Mouse (Mus musculus): ENCODE measurements around the gene Ppfia4. TPM values are rescaled to one million over a fixed set of nuclear protein-coding genes. Genes with fewer than 3 reads are reported as not detected.

Ppfia4 gene
- polyA plus RNA-seq (2014; fragmentation: Nextera tagmentation; extraction: Ambion mirVana): 2.4 and 2.6 TPM in 2 replicates

DNA sequence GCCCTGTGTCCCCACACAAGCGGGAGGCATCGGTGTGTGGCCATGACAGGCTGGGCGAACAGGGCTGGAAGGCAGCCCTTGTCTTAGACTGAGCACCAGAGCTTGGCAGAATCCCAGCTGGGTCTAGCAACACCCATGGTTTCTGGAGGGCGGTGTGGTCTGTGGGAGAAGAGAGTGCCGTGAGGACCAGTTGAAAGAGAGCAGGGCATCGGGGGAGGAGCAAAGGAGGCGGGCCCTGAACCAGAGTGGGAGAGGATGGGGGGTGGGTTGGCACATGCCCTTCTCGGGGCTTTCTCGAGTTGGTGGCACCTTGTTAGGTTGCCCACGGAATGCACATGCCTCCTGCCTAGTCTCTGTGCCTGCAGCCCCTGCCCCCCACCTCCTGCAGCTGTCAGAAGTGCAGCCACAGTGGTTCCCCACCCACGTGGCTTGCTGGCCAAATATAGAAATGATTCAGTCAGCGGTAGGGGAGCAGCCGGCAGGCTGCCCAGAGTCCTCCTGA lies at the start of gene Ppfia4:
Ppfia4 (minus strand) TSS at position 159 of the 502 bp plus-strand sequence.
- ATAC-seq (ENCODE audit: insufficient read depth) (peak; percentile 81), DNase-seq (peak; percentile 73)
- H3K4me1 ChIP-seq (ENCODE audit: insufficient read depth): no peaks in the 10 kb centered on the region
- no peaks in the 10 kb centered on the region for H3K27me3 ChIP-seq (ENCODE audit: insufficient read depth, low read length)
- no peaks in the 10 kb centered on the region for H3K9me3 ChIP-seq (ENCODE audit: low read depth, low read length)
- no peak for TF ChIP-seq CTCF (IDR thresholded peaks at IDR 0.05; ENCODE audit: low read depth)
- peak within 1 kb of the TSS; percentile 32; the same call in 1 of the 2 replicates for H3K4me2 ChIP-seq
- no peak within 1 kb of the TSS; the same call in 1 of the 2 replicates for H3K27ac ChIP-seq (ENCODE audit: low read depth)
- H3K36me3 ChIP-seq (ENCODE audit: insufficient read depth): no peaks in the 10 kb centered on the region
- 39% methylated on average over 13 of the region's 13 CpGs for WGBS
- no peak within 1 kb of the TSS for H3K4me3 ChIP-seq (ENCODE audit: low read depth, low read length)
- H3K9ac ChIP-seq: no peak within 1 kb of the TSS

DNA sequence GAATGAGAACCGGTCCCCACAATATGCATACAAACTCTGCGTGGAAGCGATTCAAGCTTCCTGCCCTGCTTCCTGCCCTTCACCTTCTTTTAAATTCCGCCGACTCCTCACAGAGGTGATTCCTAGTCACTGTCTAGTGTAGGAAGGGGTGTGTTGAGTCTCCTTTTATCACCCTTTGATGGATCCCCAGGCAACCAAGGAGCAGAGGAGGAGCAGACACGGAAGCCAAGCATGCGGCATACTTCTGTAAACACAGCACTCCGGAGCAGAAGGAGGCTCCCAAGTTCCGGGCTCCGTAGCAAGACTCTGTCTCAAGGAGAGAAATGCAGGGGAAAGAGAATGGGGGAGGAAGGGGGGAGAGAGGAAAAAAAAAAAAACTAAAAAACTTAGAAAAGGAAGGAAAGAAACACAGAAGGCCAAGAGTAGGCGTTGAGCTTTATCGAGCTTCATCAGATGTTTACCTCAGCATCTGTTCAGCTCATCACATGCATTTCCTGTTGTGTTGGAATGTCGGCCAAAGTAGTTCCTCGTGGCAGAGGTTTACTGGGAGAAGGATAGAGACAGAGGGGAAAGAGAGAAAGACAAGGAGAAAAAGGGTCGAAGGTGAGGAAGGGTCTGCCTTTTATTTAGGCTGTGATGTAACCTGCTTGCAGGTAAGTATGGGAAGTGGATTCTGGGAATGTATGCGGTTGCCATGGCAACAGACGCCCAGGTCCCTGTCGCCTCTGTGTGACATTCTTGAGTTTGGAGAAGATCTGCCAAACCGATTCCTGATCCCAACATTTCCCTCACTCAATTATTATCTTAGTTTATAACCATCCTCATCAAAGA lies 49.3 kb upstream of the Ppfia4 start:
- 0 out of 2 replicates have a peak, but pooled peaks cover 3% of the 10 kb centered on the region for H3K4me1 ChIP-seq (ENCODE audit: insufficient read depth)
- TF ChIP-seq CTCF (IDR thresholded peaks at IDR 0.05; ENCODE audit: low read depth): no peak
- no peaks in the 10 kb centered on the region for H3K27me3 ChIP-seq (ENCODE audit: insufficient read depth, low read length)
- no peaks in the 10 kb centered on the region for H3K9me3 ChIP-seq (ENCODE audit: low read depth, low read length)
- peak overlapping the region; percentile 26 for H3K4me3 ChIP-seq (ENCODE audit: low read depth, low read length)
- no peak overlapping the region for H3K27ac ChIP-seq (ENCODE audit: low read depth)
- WGBS: 3% methylated on average over 19 of the region's 19 CpGs
- peak; percentile 62 for DNase-seq
- no peak; the same call in 1 of the 2 replicates for ATAC-seq (ENCODE audit: insufficient read depth)
- H3K4me2 ChIP-seq: peak overlapping the region; percentile 59
- peak overlapping the region; percentile 27 for H3K9ac ChIP-seq
- no peaks in the 10 kb centered on the region for H3K36me3 ChIP-seq (ENCODE audit: insufficient read depth)

DNA sequence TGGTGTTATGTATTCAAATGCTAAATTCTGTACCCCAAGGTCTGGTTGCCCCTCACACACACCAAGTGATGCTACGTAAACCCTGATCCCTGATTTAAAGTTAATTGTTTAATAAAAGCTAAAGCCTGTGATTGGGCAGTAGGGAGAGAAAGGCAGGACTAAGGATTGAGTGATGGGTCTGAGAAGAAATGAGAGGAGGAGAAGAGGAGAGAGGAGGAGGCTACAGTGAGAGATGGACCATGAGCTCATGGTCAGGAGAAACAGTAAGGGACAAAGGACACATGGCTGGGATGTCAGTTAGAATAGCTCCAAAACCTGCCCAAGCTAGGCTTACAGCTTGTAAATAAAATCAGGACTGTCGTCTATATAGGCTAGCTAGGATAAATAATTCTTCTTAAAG lies 48.3 kb upstream of the Ppfia4 start:
- Histone ChIP-seq H3K9me3 (ENCODE audit: low read depth, low read length) (no peaks in the 10 kb centered on the region), H3K36me3 (ENCODE audit: insufficient read depth) (no peaks in the 10 kb centered on the region), H3K9ac (no peak overlapping the region), H3K27me3 (ENCODE audit: insufficient read depth, low read length) (no peaks in the 10 kb centered on the region), H3K4me1 (ENCODE audit: insufficient read depth) (0 out of 2 replicates have a peak, but pooled peaks cover 3% of the 10 kb centered on the region), H3K4me2 (peak overlapping the region; percentile 59; the same call in 1 of the 2 replicates), H3K27ac (ENCODE audit: low read depth) (no peak overlapping the region), H3K4me3 (ENCODE audit: low read depth, low read length) (no peak overlapping the region)
- peak; percentile 2 for DNase-seq
- no peak for TF ChIP-seq CTCF (IDR thresholded peaks at IDR 0.05; ENCODE audit: low read depth)
- no peak for ATAC-seq (ENCODE audit: insufficient read depth)
- 62% methylated on average over 2 of the region's 2 CpGs for WGBS

DNA sequence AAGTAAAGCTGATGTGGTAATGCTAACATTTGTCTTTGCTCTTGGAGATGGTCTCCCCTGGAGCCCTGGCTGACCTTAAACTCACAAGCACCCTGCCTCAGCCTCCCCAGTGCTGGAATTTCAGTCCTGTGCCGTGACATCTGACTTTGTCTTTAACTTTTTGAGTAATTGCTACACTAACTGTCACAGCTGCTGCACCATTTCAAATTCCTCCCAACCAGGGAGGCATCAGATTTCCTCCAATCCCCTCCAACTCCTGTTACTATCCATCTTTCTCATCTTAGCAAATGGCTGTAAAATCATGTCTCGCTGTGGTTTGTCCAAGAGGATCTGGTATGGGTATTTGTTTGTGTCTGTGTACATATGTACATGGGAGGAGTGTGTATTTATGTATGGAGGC lies 41.4 kb upstream of the Ppfia4 start:
- DNase-seq (no peak), ATAC-seq (ENCODE audit: insufficient read depth) (no peak)
- WGBS: 71% methylated on average over 2 of the region's 2 CpGs
- Histone ChIP-seq H3K4me3 (ENCODE audit: low read depth, low read length) (no peak overlapping the region), H3K27ac (ENCODE audit: low read depth) (no peak overlapping the region), H3K4me2 (no peak overlapping the region), H3K9me3 (ENCODE audit: low read depth, low read length) (no peaks in the 10 kb centered on the region), H3K4me1 (ENCODE audit: insufficient read depth) (no peaks in the 10 kb centered on the region), H3K27me3 (ENCODE audit: insufficient read depth, low read length) (no peaks in the 10 kb centered on the region), H3K36me3 (ENCODE audit: insufficient read depth) (no peaks in the 10 kb centered on the region), H3K9ac (no peak overlapping the region)
- TF ChIP-seq CTCF (IDR thresholded peaks at IDR 0.05; ENCODE audit: low read depth): no peak

DNA sequence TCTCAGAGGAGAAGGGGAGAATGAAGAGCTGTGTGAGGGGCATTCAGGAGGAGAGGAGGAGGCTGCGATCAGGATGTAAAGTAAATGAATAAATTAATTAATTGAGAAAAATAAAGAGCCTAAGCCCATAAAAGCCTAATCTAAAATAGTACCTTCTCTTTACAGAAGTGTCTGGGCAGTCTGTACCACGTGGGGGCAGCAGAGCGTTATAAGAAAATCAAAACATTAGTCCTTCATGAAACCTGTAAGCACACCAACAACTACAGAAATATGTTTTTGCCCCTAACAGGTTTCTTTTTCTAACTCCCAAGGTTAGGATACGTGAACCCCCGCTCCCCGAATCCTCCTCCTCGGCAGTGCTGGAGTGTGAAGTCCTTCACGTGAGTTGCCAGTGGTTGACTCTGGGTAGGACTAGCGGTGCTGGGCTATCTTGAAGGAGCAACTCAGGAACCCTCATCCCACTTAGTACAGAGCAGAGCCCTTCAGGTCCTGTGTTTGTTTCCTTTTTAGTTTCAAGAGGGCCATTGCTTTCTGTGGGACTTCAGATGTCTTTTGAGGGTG lies 36.1 kb upstream of the Ppfia4 start:
- H3K4me2 ChIP-seq: no peak overlapping the region
- ATAC-seq (ENCODE audit: insufficient read depth): no peak
- peak; percentile 65 for TF ChIP-seq CTCF (IDR thresholded peaks at IDR 0.05; ENCODE audit: low read depth)
- no peaks in the 10 kb centered on the region for H3K4me1 ChIP-seq (ENCODE audit: insufficient read depth)
- 49% methylated on average over 9 of the region's 9 CpGs for WGBS
- no peak overlapping the region for H3K27ac ChIP-seq (ENCODE audit: low read depth)
- peak; percentile 88 for DNase-seq
- H3K9me3 ChIP-seq (ENCODE audit: low read depth, low read length): no peaks in the 10 kb centered on the region
- no peaks in the 10 kb centered on the region for H3K27me3 ChIP-seq (ENCODE audit: insufficient read depth, low read length)
- H3K36me3 ChIP-seq (ENCODE audit: insufficient read depth): no peaks in the 10 kb centered on the region
- no peak overlapping the region for H3K4me3 ChIP-seq (ENCODE audit: low read depth, low read length)
- H3K9ac ChIP-seq: no peak overlapping the region

DNA sequence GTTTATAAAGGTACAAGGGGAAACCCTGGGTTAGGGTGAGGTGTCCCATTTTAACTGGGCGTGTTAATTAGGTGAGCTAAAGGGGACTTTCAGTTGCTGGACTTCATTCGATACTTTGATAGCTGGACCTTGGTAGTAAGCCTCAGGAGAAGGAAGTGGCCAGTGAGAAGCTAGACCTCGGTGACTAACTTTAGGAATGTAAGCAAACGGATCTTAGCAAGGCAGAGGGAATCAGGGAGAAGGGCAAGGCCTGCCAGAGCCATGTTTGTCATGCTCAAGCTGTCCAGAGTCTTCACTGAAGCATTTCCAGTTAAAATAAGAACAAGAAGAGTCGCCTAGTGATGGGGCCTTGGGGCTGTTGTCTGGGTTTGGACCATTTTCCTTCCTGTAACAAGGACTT lies 32.8 kb upstream of the Ppfia4 start:
- H3K4me2 ChIP-seq: no peak overlapping the region
- no peak for TF ChIP-seq CTCF (IDR thresholded peaks at IDR 0.05; ENCODE audit: low read depth)
- no peak overlapping the region for H3K27ac ChIP-seq (ENCODE audit: low read depth)
- H3K9ac ChIP-seq: no peak overlapping the region
- 0 out of 2 replicates have a peak, but pooled peaks cover 3% of the 10 kb centered on the region for H3K36me3 ChIP-seq (ENCODE audit: insufficient read depth)
- no peak overlapping the region for H3K4me3 ChIP-seq (ENCODE audit: low read depth, low read length)
- no peak for ATAC-seq (ENCODE audit: insufficient read depth)
- H3K27me3 ChIP-seq (ENCODE audit: insufficient read depth, low read length): no peaks in the 10 kb centered on the region
- no peaks in the 10 kb centered on the region for H3K9me3 ChIP-seq (ENCODE audit: low read depth, low read length)
- 56% methylated on average over 5 of the region's 5 CpGs for WGBS
- H3K4me1 ChIP-seq (ENCODE audit: insufficient read depth): peaks cover 5% of the 10 kb centered on the region; the same call in 1 of the 2 replicates
- DNase-seq: no peak

DNA sequence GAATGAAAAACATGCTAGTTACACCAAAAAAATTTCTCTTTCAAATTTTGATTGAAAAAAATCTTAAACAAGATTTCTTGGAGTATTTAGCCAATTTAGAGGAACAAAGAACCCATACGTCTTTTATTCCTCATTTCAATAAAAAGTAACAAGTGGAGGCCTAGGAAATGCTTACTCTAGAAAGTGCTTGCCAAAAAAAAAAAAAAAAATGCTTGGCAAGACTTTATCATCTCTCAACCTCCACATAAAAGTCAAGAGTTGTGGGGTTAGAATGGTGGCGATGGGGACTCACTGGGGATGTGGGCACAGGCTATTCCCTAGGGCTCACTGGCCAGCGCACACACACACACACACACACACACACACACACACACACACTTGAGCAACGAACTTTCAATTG lies 30.5 kb upstream of the Ppfia4 start:
- Histone ChIP-seq H3K9me3 (ENCODE audit: low read depth, low read length) (no peaks in the 10 kb centered on the region), H3K4me1 (ENCODE audit: insufficient read depth) (peaks cover 6% of the 10 kb centered on the region; the same call in 1 of the 2 replicates), H3K27ac (ENCODE audit: low read depth) (no peak overlapping the region), H3K9ac (no peak overlapping the region), H3K4me2 (no peak overlapping the region), H3K36me3 (ENCODE audit: insufficient read depth) (peaks cover 21% of the 10 kb centered on the region), H3K4me3 (ENCODE audit: low read depth, low read length) (no peak overlapping the region), H3K27me3 (ENCODE audit: insufficient read depth, low read length) (no peaks in the 10 kb centered on the region)
- DNase-seq (no peak), ATAC-seq (ENCODE audit: insufficient read depth) (no peak)
- no peak for TF ChIP-seq CTCF (IDR thresholded peaks at IDR 0.05; ENCODE audit: low read depth)
- WGBS: 78% methylated on average over 4 of the region's 4 CpGs

All from lung, embryonic 14.5 days (tissue).